Mouse (Mus musculus) layer of hippocampus, adult 8-10 months (tissue): ENCODE results near the gene Gm9936. TPM values are rescaled to one million over a fixed set of nuclear protein-coding genes. Genes with fewer than 3 reads are reported as not detected.
A peak's percentile ranks its signal among the peaks of the same experiment; 100 is the strongest.
"Not testable (repeated sequence)": the region's sequence is repeated elsewhere in the genome, so short reads cannot be mapped to it uniquely, and the experiment has no call there.

Experiments used
- DNase-seq, 2 experiments: peaks; one replicate each; pipeline ENCODE4 v3.0.0; 2022; ENCODE audit warnings: low spot score in 2 of 2
- microRNA-seq, 2 experiments: library from miRNA; unstranded; fragments of <30 nt; microRNA quantifications; one replicate each; pipeline ENCODE4 v1.2.0; 2022
- total RNA-seq, 4 experiments: library from RNA; stranded (reverse); gene quantifications; 2 replicates each; pipeline ENCODE4 v1.2.4; 2022

The Gm9936 gene
- total RNA-seq, 4 experiments from 2014 or later: 0.61 to 0.98 (median 0.82) TPM

DNA sequence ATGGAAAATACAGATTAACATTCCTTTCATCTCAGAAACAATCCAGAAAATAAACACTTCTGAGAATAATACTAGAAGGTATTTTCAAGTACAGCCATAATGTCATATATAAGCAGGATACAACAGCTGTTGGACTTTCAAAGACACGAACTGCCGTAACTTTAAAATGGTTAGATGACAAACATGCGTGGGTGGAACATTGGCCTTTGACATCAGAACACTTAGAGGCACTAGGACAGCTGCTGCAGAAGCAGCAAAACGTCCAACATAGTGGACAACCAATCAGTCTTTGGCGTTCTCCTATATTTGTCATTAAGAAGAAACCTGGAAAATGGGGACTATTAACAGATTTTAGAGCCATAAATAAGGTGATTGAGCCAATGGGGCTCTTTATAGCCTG is 18.0 kb downstream of the Gm9936 start:
- not testable (repeated sequence) for DNase-seq

DNA sequence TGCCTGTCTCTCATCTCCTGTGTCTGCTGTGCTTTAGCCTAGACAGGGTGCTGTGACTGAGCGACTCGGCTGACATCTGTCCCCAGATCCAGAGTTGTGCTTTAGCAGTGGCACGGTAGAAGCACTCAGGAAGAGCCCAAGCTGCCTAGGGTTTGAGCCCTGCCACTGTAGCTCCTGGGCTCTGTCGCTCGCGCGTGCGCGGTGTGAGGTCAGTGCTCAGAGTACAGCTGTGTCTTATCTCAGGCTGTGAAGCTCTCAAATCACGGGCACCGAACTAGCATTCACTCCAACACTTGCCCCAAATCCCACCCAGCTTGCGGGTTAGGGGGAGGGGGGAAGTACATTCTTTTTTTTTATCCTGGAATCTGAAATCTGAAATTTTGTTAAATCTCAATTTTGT is 21.6 kb downstream of the Gm9936 start:
- no peak for DNase-seq

DNA sequence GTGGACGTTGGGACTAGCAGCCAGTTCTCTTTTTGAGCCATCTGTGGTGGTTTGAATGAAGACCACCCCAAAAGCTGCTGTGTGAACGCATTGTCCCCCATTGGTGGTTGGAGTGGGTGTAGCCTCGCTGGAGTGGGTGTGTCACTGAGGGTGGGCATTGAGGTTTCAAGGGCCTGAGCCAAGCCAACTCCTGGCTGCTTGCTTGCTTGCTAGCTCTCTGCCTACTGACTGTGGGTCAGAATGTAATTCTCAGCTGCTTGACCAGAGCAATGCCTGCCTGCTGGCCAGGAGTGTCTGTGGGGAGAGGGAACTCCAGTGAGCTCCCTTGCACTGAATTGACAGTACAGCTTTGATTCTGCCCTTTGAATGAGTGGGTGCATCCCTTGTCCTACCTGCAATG is 28.7 kb downstream of the Gm9936 start:
- no peak for DNase-seq

DNA sequence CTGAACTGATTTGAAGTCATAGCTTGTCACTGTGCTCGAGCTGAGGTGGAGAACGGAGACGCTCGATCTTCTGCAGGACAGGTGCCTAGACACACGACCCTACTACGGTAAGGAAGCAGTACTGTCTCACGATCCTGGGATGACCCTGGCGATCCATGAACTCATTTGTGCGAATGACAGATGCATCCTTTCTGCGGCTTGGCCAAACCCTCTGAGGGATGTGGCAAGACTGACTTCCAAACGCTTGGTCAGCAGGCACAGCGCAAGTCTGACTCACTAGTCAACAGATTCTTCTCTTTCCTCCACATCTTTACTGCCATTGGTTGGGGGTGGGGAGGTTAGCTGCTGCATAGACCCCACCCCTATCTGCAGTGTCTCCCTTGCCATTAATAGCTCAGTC is 31.1 kb downstream of the Gm9936 start:
- no peak for DNase-seq

DNA sequence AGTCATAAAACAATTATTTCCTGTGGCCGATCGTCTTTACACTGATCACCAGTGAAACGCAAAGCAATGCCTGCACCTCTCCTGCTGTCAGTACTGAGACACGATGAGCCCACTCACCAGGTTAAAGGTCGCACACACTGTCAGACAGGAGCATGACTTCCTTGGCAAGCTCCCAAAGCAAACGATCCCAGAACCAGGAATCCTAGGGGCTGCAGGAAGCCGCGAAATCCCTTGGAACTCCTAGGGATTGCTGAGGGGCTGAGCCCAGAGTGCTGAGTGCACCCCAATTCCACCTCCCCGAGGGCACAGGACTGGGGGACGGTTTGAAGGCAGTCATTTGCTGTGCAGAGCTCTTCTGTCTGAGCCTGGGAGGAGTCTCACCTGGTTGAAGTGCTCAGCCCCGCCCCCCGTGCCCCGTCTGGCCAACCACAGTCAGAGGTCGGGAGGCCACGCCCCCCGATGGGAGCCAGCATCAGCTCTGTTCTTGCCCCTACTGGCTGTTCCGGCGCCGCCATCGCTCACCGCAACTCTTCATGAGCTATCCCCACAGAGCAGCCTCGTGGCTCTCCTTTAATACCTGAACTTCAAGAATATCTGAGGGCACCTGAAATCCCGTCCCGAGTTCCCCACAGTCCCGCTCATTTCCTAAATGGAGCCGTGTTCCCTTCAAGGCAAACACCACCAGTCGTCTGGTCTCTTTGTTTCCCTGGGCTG is 32.3 kb downstream of the Gm9936 start:
- DNase-seq: no peak

DNA sequence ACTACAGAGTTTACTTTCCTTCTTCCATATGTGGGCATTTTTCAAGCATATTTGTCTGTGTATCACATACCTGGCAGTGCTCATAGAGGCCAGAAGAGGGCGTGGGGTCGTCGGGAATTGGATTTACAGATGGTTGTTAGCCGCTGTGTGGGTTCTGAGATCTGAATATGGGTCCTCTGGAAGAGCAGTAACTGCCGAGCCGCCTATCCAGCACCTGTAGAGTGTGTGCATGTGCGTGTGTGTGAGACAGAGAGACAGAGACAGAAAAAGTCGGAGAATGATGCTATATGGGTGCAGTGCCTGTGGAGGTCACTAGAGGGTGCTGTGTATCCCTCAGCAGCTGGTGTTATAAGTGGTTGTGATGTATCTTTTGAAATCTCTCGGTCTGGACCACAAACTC is 34.3 kb downstream of the Gm9936 start:
- peak in 1 of 2 experiments; percentile 65 for DNase-seq

DNA sequence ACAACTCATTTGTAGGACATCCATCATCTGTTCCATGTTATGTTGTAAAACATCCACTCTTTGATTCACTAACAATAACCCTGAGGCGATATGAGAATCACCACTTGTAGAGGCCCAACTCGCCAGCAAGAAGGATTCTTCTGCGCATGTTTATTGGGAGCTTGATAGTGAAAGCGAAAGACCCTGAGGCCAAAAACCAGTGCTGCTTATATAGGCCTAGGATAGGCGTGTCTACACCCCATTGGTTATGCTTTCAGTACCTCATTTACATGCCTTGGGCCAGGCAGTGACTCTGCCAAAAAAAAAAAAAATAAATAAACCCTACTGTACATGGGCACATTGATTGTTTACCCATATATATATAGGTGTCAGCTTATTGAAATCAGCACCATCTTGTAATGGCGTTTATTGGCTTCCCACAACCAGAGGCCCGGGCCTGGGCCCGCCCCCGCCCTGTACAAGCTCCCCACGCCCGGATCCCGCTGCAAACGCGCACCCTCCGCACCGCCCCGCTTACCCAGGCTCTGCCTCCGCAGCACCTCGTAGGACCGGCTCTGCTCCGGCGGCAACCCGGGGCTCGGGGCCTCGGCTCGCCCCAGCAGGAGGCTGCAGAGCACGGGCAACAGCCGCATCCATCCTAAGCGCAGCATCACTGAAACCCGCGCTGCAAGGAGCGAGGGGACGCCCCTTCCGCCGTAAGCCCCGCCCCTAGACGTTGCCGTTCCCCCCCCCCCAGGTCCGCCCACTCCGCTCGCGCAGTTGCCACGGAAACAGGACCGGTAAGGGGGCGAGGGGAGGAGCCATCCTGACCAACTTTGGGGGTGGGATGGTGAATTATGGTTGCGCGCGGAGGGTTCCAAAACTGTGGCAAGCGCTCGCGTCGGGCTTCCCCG is 35.4 kb downstream of the Gm9936 start, which contains the start of gene 1500011B03Rik:
TSS of gene 1500011B03Rik (minus strand) at position 673 of the 893 bp plus-strand sequence.
- DNase-seq: peak; percentile 54 to 69

DNA sequence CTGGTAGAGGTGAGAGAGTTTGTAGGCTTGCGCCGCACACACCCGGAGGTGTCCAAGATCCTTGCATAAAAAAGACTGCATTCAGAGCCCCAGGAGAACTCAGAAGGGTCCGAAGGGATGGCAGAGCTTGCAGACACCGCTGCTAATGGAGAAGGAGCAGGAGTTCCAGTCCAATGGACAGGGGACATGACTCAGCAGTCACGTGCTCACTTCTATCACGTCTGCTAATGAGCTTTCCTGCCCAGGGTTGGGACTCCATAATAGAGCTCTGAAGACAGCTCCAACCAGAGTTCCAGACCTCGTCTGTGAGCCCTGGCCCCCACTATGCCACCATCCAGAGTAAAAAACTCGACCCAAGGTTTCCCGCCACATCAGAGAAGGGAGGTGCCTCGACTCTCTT is 40.4 kb downstream of the Gm9936 start:
- no peak for DNase-seq

DNA sequence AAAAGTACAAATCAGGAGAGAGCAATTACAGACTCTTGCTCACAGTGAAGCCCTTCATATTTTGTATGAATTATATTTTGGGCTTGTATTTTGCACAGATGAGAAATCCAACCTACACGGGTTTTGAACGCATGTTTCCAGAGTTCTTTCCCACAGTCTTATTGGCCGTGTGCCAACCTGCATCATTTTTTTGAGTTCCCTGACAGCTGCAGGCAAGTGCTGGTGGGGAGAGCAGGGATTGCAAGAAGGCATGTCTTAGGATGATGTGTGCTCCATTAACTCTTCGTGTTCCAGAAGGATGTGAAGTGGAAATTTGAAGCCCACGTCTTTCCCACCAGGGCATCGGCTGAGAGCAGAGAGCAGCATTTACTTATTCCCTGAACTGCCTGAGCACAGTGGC is 41.9 kb downstream of the Gm9936 start:
- no peak for DNase-seq

DNA sequence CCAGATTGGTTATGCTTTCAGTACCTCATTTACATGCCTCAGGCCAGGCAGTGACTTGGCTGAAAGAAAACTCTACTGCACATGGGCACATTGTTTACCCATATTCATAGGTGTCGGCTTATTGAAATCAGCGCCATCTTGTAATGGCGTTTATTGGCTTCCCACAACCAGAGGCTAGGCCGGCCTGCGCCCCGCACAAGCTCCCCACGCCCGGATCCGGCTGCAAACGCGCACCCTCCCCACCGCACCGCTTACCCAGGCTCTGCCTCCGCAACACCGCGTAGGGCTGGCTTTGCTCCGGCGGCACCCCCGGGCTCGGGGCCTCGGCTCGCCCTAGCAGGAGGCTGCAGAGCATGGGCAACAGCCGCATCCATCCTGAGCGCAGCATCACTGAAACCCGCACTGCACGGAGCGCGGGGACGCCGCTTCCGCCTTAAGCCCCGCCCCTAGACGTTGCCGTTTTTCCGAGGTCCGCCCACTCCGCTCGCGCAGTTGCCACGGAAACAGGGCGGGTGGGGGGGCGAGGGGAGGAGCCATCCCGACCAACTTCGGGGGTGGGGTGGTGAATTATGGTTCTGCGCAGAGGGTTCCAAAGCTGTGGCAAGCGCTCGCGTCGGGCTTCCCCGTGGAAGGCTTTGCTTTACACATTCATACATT is 44.8 kb downstream of the Gm9936 start:
- DNase-seq: peak; percentile 83 to 89

DNA sequence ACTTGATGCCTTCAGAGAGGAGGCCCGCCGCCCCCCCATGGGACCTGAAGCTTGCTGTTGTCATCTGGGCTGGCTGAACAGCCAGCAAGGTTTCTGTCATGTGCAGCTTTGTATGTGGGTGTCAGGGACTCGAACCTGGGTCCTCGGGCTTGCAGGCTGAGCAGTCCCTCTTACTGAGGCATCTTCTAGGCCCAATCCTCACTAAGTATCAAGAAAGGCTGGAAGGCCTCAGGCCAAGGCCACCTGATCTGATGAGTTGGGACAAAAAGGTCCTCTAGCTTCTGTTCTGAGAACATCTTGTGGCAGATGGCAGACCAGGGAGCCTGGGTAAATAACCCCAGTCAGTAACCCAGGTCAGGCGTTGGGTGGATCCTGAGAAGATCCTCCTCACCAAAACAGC is 48.7 kb downstream of the Gm9936 start:
- no peak for DNase-seq

DNA sequence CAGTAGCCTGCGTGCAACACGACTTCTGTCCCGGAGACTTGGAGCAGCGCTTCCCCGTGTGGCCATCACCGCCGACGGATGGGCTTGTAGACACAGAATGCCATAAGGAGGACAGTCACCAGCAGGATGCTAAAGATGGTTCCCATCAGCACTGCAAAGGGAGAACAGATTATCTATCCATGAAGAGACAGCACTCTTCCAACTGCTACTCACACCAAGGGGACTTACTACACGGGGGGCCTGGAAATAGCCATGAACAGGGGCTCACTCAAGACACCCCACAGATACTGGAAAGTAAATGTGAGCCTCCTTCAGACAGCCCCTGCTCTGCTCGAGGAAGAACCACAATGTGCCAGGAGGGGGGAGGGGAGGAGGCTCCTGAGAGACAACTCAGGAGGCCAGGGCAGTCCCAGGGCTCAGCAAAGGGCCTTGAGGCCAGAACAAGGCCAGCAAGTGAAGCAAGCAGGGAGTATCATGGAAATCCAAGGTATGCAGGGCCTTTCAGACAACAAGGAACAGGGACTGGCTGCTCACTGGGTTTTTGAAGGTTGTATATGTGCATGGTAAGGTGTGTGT is 49.2 kb downstream of the Gm9936 start:
- DNase-seq: no peak

DNA sequence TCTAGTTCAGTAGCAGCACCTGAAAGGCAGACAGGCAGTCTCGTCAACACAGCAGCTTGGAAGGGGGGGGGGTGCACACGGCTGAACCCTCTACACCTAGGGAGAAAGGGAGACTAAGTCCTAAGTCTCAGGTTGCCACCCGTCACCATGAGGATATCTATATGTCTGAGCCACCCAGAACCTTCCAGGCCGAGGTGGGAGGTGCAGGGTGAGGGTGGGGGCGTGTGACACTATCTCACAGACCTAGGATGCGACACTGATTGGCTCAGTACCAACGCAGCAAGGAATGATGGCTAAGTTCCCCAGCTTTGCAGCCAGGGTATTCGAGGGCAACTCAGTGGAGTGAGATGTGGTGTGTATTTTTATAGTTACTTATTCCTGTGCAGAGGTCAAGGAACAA is 50.1 kb downstream of the Gm9936 start:
- DNase-seq: no peak

DNA sequence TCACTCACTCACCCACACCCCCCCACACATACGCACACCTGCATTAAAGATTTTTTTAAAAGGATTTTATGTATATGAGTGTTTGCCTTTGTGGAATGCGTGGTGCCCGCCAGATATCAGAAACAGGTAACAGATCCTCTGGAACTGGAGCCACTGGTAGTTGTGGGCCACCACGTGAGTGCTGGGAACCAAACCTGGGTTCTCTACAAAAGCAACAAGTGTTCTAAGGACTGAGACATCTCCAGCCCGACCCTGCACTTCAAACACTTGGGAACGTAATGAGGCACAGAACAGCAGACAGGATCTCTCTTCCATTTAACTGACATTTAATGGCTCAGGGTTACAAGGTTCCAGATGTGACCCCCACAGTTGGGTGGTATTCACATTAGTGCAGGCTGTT is 50.6 kb downstream of the Gm9936 start:
- no peak for DNase-seq

DNA sequence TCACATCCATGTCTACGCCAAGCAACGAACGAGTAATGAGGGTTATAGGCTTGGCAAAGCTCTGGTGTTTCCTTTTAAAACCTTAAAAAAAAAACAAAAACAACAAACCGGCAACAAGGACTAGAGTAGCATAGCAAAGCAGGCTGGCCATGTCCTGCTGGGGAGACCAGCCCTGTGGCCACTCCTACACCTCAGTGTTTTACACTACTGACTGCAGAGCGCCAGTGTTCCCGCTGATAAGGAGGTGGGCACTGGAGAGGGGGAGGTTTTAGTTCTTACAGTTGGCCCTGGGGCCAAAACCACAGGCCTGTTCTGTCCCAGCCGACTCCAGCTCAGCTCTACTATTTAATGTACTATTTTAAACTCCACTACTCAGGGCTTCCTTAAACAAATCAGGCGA is 51.0 kb downstream of the Gm9936 start:
- no peak for DNase-seq

DNA sequence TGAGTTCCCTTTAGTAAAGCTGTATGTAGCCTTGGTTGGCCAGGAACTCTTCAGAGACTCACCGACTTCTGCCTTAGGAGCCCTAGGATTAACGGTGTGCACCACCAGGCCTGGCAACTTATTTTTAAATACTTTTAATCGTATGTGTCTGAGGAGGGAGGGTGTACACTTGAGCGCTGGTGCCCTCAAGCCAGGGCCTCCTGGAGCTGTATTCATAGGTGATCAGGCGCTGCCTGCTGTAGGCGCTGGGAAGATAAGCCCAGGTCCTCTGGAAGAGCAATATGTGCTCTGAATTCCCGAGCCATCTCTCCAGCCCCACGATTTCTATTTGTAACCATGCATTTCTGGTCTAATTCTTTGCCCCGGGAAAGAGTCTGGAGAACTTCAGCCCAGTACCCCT is 51.4 kb downstream of the Gm9936 start:
- no peak for DNase-seq

DNA sequence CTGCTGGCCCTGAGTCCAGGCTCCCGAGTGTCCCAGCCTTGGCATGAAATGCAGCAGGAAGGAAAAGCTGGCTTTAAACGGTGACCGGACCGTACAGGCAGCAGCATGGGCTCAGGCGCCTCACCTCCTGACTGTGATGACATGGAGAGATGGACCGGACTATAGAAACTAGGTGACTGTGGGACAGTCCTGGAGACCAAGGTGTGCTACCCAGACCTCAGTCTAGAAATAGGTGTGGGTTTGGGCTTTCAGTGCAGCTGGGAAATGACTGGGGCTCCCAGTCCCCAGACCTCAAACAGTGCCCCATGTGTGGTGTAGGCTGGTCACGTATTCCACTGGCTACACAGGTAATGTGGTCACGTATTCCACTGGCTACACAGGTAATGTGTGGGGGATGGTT is 51.8 kb downstream of the Gm9936 start:
- DNase-seq: no peak

Small RNA genes lying within 50 kb of the gene (microRNA-seq; reads per million reads assigned to microRNA genes)
- 5.8 to 8.9 reads per million in 2 experiments for gene Mir6240

Other genes with a start within 250 kb of the Gm9936 start
- gene Trpv4, start 200.3 kb downstream of the Gm9936 start, total RNA-seq: 1 to 10 TPM; 1.6 to 2.5 (median 1.9) TPM
- gene Gltp, start 167.7 kb downstream of the Gm9936 start, total RNA-seq: 10 to 100 TPM; 26.3 to 46.1 (median 33.8) TPM
- 10 to 100 TPM; 15.9 to 19.7 (median 17.2) TPM for gene Tchp, start 150.9 kb downstream of the Gm9936 start, total RNA-seq
- gene Ankrd13a, start 84.0 kb downstream of the Gm9936 start, total RNA-seq: 10 to 100 TPM; 39.6 to 51.4 (median 47.0) TPM
- 10 to 100 TPM; 51.1 to 61.4 (median 55.3) TPM for gene Git2, start 83.2 kb downstream of the Gm9936 start, total RNA-seq
- gene 1500011B03Rik, start 35.2 kb downstream of the Gm9936 start, total RNA-seq: 100 to 1,000 TPM; 133 to 155 (median 137) TPM
- gene 4930519G04Rik, start 5.0 kb downstream of the Gm9936 start, total RNA-seq: not detected
- gene Oasl2, start 38.3 kb upstream of the Gm9936 start, total RNA-seq: 1 to 10 TPM; 1.3 to 9.8 (median 4.7) TPM
- 1 to 10 TPM in 1 of 4 experiments, under 1 TPM in 1, not detected in 2; 0.80 to 1.1 TPM for gene Oasl1, start 64.6 kb upstream of the Gm9936 start, total RNA-seq
- gene 2210016L21Rik, start 83.5 kb upstream of the Gm9936 start, total RNA-seq: 100 to 1,000 TPM; 183 to 208 (median 204) TPM
- gene Hnf1a, start 112.4 kb upstream of the Gm9936 start, total RNA-seq: not detected
- 10 to 100 TPM; 71.6 to 80.6 (median 77.4) TPM for gene Sppl3, start 152.5 kb upstream of the Gm9936 start, total RNA-seq
- gene Gm10401, start 239.6 kb upstream of the Gm9936 start, total RNA-seq: not detected